Mouse (Mus musculus) G1E (cell line): ENCODE results near the gene Rep15.

Experiments used
- CTCF ChIP-seq: IDR thresholded peaks from 2 replicates; pipeline ENCODE4 v1.5.1; 2012; ENCODE audit warnings: low read depth, low read length, inconsistent platforms, mixed read lengths
- GATA2 ChIP-seq: IDR thresholded peaks from 2 replicates; pipeline ENCODE4 v1.6.1; 2012; ENCODE audit warnings: low read depth, low read length, inconsistent platforms, borderline replicate concordance
- TAL1 ChIP-seq: conservative IDR thresholded peaks from 2 replicates; pipeline ENCODE4 v1.6.1; 2012; ENCODE audit warnings: low read depth, low read length, inconsistent platforms, mixed read lengths

DNA sequence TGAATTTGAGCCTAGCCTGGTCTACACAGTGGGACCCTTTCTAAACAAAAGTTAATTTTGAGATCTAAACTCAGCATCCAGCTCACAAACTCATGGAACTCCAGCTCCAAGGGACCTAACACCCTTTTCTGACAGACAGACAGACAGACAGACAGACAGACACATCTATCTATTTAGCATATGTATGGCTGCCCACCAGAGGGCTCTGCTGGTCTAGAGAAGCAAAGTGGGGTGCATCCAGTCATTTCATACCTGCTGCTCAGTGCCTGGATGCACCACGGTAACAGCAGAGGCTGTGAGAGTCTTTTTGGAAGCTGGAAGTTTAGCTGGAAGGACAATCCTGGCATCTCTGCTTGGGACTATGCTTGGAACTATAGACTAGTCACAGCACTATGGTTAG lies 18.8 kb upstream of the Rep15 start:
- TF ChIP-seq GATA2, result no peak
- TF ChIP-seq TAL1, result no peak
- TF ChIP-seq CTCF, result no peak
